Mouse (Mus musculus) macrophage (primary cell): ENCODE measurements around the gene Dhrs11. TPM values are rescaled to one million over a fixed set of nuclear protein-coding genes. Genes with fewer than 3 reads are reported as not detected.

Experiments
- H3K27ac ChIP-seq: fragments of 350-480 bp; formaldehyde crosslinking; 2 replicates; pipeline ENCODE4 v1.9.0; 2021
- H3K36me3 ChIP-seq: fragments of 350-480 bp; formaldehyde crosslinking; 2 replicates; pipeline ENCODE4 v1.9.0; 2021; ENCODE audit errors: inconsistent target
- H3K4me3 ChIP-seq: fragments of 350-480 bp; formaldehyde crosslinking; 2 replicates; pipeline ENCODE4 v1.9.0; 2021; ENCODE audit errors: inconsistent target
- H3K79me2 ChIP-seq: fragments of 350-480 bp; formaldehyde crosslinking; 2 replicates; pipeline ENCODE4 v1.9.0; 2021; ENCODE audit errors: inconsistent target
- WGBS: methylation state at CpG from one replicate; pipeline ENCODE4 v1.1.7; 2026; ENCODE audit warnings: inconsistent platforms; ENCODE audit not compliant: missing documents; 5-methylcytosine and 5-hydroxymethylcytosine counted together
- polyA plus RNA-seq: library from polyadenylated mRNA; stranded (reverse); fragments of 250-400 nt; gene quantifications from 3 replicates; pipeline ENCODE4 v1.2.4, GENCODE M21; 2018; ENCODE audit warnings: inconsistent platforms

The Dhrs11 gene
- polyA plus RNA-seq, 1 experiment from 2014 or later, result 11.9 TPM

GRCm38 (mm10) chr11:84846741-84847474, 18.1 kb upstream of the Dhrs11 start:
- Histone ChIP-seq H3K79me2 (peaks cover 35% of the 10 kb centered on the region; the same call in 1 of the 2 replicates), H3K4me3 (no peak overlapping the region), H3K36me3 (peaks cover 54% of the 10 kb centered on the region), H3K27ac (no peak overlapping the region)
- WGBS, result 98% methylated on average over 13 of the region's 15 CpGs

GRCm38 (mm10) chr11:84839330-84839729, 10.5 kb upstream of the Dhrs11 start:
- Histone ChIP-seq H3K79me2 (peaks cover 21% of the 10 kb centered on the region; the same call in 1 of the 2 replicates), H3K4me3 (no peak overlapping the region), H3K36me3 (peaks cover 63% of the 10 kb centered on the region), H3K27ac (no peak overlapping the region)
- WGBS, result 88% methylated on average over 2 of the region's 2 CpGs

DNA sequence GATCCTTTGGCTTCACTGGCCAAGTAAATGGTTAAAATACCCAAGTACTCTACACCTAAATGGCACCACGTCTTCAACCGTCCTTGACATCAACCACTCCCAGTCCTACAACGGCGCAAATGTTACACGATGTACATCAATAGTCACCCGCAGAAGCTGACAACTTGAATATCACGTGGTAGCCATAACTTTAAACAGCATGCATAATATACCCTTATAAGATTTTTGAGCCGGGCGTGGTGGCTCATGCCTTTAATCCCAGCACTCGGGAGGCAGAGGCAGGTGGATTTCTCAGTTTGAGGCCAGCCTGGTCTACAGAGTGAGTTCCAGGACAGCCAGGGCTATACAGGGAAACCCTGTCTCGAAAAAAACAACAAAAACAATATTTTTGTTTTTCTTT, 701 bp upstream of the Dhrs11 start:
- H3K27ac ChIP-seq, result peak overlapping the region; percentile 75
- peaks cover 36% of the 10 kb centered on the region for H3K36me3 ChIP-seq
- WGBS, result 64% methylated on average over 11 of the region's 11 CpGs
- H3K4me3 ChIP-seq, result peak overlapping the region; percentile 17; the same call in 1 of the 2 replicates
- peaks cover 14% of the 10 kb centered on the region; the same call in 1 of the 2 replicates for H3K79me2 ChIP-seq

GRCm38 (mm10) chr11:84827901-84828503, 792 bp downstream of the Dhrs11 start:
- Histone ChIP-seq H3K27ac (peak overlapping the region; percentile 58), H3K36me3 (peaks cover 26% of the 10 kb centered on the region), H3K4me3 (peak overlapping the region; percentile 67), H3K79me2 (peaks cover 14% of the 10 kb centered on the region; the same call in 1 of the 2 replicates)
- WGBS, result 38% methylated on average over 3 of the region's 3 CpGs

DNA sequence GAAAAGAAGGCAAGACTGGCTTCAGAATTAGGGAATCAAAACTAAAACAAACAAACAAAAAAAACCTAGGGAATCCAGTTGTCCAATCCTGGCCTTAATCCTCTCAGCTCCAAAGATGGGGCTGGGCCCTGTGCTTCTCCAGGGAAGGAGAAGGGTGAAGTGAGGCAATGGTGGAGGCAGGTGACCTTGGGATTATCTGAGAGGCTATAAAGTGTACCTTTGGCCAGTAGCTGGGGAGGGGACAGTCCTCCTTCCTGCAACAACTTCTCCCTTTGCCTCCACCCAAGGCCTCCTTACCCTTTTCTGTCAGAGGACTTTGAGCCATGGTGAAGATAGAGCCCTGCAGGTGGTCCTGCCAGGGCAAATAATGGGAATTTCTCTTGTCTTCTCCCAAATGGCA, 1.3 kb downstream of the Dhrs11 start:
- Histone ChIP-seq H3K36me3 (peaks cover 21% of the 10 kb centered on the region), H3K27ac (no peak overlapping the region), H3K4me3 (no peak overlapping the region), H3K79me2 (peaks cover 14% of the 10 kb centered on the region; the same call in 1 of the 2 replicates)

DNA sequence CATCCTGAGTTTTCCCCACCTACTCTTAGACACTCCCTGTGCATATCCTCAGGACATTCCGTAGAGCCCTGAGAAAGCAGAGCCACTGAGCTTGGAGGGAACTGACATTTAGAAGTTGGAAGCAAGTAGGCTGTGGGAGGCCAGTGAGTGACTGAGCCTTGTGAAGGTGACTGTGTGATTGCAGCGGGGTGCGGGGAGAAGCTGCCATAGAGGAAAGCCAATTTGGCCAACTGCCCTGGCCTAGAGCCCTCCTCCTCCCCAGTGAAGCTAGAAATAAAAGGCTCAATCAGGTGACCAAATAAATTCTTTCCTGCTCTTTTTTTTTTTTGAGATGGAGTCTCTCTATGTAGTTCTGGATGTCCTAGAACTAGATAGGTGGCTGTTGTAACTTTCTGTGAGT, 2.6 kb downstream of the Dhrs11 start:
- Histone ChIP-seq H3K4me3 (no peak overlapping the region), H3K36me3 (peaks cover 13% of the 10 kb centered on the region; the same call in 1 of the 2 replicates), H3K79me2 (peaks cover 14% of the 10 kb centered on the region; the same call in 1 of the 2 replicates), H3K27ac (no peak overlapping the region)
- WGBS, result 75% methylated on average over 3 of the region's 3 CpGs

- WGBS, result 90% methylated on average over 10 of the region's 10 CpGs
- Histone ChIP-seq H3K79me2 (peaks cover 14% of the 10 kb centered on the region; the same call in 1 of the 2 replicates), H3K27ac (no peak overlapping the region), H3K36me3 (peaks cover 13% of the 10 kb centered on the region; the same call in 1 of the 2 replicates), H3K4me3 (no peak overlapping the region)
Observed at GRCm38 (mm10) chr11:84825261-84825807, 3.5 kb downstream of the Dhrs11 start.

- Histone ChIP-seq H3K79me2 (peaks cover 14% of the 10 kb centered on the region; the same call in 1 of the 2 replicates), H3K4me3 (no peak overlapping the region), H3K36me3 (peaks cover 13% of the 10 kb centered on the region; the same call in 1 of the 2 replicates), H3K27ac (no peak overlapping the region)
- 75% methylated on average over 10 of the region's 10 CpGs for WGBS
Observed at GRCm38 (mm10) chr11:84823484-84823897, 5.3 kb downstream of the Dhrs11 start.

DNA sequence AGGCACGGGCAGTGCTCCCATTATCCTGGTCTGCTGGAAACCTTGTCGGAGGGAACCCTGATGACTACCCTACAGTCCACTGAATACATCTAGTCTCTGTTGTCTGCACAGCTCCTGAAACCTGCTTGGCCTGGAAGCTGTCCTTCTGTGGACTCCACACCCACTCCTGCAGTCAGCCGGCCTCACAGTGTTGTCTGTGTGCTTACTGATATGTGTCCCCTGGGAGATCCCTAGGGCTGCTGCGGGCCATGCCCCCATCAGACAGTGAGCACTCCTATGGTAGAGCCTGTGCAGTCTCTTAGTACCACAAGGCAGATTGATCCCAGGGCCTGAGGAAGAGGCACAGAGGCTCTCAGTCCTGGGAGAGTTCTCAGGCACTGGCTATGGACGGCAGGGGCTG, 6.3 kb downstream of the Dhrs11 start:
- 92% methylated on average over 5 of the region's 5 CpGs for WGBS

DNA sequence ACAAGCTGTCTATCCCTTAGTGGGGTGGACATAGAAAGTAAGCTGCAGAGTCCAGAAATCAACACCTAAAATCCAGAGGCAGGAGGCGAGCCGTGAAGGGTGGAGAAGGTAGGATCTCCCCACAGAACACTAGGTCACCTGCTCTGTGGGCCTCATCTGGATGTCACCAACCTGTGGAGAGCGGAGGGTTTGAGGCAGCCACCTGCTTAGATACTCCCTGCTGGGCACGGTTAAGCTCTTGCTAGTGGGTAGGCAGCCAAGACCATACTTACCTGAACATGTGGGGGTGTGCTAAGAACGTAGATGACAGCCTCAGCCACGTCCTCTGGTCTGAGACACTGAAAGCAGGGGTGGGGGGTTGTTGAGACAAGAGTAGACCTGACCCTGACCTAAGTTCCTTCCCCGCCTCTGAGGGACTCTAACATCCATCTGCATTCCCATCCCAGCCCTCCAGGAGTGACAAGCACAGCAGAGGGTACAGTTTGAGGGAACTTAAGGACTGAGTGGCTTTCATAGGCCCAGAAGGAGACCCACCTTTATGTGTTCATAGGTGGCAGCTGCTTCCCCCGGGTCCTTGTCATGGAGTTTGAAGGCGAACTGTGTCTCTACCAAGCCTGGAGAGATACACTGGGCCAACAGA, 7.5 kb downstream of the Dhrs11 start:
- no peaks in the 10 kb centered on the region; the same call in 1 of the 2 replicates for H3K79me2 ChIP-seq
- no peak overlapping the region for H3K4me3 ChIP-seq
- peaks cover 13% of the 10 kb centered on the region; the same call in 1 of the 2 replicates for H3K36me3 ChIP-seq
- H3K27ac ChIP-seq, result no peak overlapping the region
- WGBS, result 93% methylated on average over 9 of the region's 9 CpGs

More for the DNA sequence above, 6.3 kb downstream of the Dhrs11 start:
- peaks cover 13% of the 10 kb centered on the region; the same call in 1 of the 2 replicates for H3K36me3 ChIP-seq
- H3K27ac ChIP-seq, result no peak overlapping the region
- no peak overlapping the region for H3K4me3 ChIP-seq
- peaks cover 5% of the 10 kb centered on the region; the same call in 1 of the 2 replicates for H3K79me2 ChIP-seq

DNA sequence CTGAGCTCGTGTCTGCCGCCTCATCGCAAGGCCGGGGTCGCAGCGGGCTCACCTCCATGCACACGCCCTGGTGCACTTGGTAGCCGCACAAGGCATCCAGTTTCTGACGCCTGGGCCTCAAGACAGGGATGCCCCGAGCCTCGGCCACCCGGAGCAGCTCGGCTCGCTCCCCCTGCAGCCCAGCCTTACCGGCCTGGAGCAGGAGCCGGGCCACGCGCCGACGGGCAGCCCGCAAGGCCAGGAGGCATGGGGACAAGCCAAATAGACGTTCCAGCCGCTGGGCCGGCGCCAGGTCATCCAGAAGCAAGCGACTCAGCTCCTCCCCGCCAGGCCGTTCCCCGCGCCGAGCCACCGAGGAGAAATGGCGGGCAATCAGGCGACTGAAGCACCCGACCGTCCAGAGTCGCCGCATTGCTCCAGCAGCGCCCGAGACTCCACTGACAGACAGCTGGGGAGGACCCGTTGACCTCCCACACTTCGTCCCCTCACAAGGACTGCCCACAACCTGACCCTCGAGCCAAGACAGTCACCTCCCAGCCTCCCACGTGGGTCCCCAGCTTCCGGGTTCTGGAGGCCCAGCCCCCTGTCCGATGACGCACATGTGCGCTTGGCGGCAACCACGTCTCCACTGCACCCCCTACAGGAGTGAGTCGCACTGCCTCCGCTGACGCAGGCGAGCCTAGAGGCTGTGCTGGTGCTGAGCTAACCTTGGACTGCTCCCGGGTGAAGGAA, 9.7 kb downstream of the Dhrs11 start, which contains the start of gene Mrm1:
Mrm1 (minus strand) TSS at position 555 of the 732 bp plus-strand sequence.
- WGBS, result under 1% methylated on average over 55 of the region's 55 CpGs
- no peaks in the 10 kb centered on the region for H3K79me2 ChIP-seq
- no peaks in the 10 kb centered on the region; the same call in 1 of the 2 replicates for H3K36me3 ChIP-seq
- H3K4me3 ChIP-seq, result peak within 1 kb of the TSS; percentile 78
- H3K27ac ChIP-seq, result peak within 1 kb of the TSS; percentile 57

- Histone ChIP-seq H3K27ac (peak overlapping the region; percentile 57), H3K4me3 (peak overlapping the region; percentile 78), H3K79me2 (no peaks in the 10 kb centered on the region), H3K36me3 (no peaks in the 10 kb centered on the region; the same call in 1 of the 2 replicates)
- WGBS, result under 1% methylated on average over 39 of the region's 39 CpGs
Observed at GRCm38 (mm10) chr11:84818085-84818960, 10.5 kb downstream of the Dhrs11 start.

- 92% methylated on average over 6 of the region's 6 CpGs for WGBS
- peaks cover 4% of the 10 kb centered on the region; the same call in 1 of the 2 replicates for H3K36me3 ChIP-seq
- H3K27ac ChIP-seq, result no peak overlapping the region
- H3K4me3 ChIP-seq, result no peak overlapping the region
- H3K79me2 ChIP-seq, result no peaks in the 10 kb centered on the region
Observed at GRCm38 (mm10) chr11:84817362-84817761, 11.4 kb downstream of the Dhrs11 start.
